Mouse (Mus musculus): Measurements from ENCODE around the gene Pde1b.

Pde1b gene

DNA sequence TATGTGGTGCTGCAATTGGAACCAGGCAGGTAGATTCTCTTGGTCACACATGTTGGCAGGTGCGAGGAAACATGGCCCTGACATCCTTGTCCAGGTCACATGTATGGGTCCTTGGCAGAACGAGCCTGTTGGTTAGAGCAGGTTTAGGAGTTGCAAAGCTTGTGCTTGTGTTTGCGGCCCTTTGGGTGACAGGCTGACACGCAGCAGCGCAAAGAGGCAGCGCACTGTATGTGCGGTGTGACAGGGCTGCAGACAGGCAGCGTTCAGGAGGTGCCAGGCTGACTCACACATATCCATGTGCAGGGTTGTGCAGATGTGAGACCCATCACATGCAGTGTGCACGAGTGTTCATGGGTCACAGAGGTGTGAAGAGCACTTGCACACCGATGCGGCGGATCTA, 826 bp downstream of the Pde1b start:
- no peak for DNase-seq (ENCODE audit: extremely low read depth, low read depth, low spot score)

DNA sequence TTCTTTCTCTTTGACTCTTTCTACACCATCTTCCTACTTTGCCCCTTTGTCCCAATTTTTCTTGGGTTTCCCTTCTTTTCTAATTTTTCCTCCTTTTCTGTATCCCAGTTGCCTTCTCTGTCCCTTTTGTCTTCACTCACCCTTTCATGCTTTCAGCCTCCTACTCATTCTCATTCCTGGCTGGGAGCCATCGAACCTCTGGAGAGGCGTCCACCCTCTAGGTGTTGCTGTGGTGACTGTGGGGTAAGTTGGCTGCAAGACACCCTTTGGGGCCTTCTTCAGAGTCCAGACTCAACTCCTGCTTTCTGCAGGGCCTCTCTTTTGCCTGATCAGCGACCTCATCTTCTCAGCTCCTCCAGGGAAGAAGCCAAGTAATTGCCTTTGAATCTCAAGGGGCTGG, 6.5 kb downstream of the Pde1b start:
- no peak for DNase-seq (ENCODE audit: extremely low read depth, low read depth, low spot score)

DNA sequence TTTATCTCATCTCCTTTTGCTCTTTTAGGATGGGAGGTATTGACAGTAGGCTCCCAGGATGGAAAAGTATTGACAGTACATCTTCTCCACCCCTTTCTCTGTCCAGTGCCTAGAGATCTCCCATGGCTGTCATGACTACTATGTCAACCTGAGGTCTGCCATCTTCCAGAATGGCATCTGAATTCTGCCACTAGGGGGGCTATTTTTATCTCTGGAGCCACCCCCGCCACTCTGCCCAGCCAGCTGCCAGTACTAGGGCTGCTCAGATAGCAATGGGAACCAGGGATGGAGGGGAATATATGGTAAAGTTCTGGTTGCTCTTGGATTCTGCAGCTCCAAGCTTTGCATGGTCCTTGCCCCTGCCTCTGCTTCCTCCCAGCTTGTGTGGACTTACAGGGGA, 8.8 kb downstream of the Pde1b start:
- DNase-seq (ENCODE audit: extremely low read depth, low read depth, low spot score): no peak

DNA sequence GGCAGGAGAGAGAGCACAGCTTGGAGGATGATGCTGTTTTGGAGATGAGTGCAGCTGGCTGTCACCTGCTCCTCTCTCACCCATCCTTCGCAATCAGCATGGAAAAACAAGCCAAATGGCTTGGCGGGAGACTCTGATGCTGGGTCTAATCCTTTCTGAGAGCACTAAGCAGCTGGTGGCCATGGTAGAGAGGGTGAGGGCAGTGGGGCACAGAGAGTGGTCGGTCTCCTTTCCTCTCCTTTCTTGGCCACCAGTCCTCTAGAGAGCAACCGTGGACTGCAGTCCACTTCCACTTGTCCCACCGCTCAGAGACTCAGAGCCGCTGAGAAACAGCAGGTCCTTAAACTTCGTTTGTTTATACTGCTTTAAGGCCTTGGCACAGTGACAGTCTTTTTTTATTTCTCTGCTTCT, 10.8 kb downstream of the Pde1b start:
- no peak for DNase-seq (ENCODE audit: extremely low read depth, low read depth, low spot score)

DNA sequence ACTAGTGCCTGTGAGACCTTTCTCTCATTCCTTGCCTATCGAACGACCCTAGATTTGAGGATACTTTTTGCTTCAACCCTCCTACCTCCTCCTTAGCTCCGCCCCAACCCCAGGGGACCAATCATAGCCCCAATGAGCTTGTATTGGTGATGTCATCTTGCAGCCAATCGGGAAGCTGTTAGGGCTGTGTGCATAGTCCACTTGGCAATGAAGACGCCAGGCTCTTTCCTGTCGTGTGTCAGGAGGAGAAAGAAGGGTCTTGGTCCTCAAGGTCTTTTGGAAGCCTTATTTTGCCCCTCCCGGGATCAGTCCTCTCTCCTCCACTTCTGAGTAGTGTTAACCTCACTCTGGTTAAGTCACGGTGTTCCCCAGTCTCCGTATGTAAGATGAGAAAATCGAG, 11.3 kb downstream of the Pde1b start:
- DNase-seq (ENCODE audit: extremely low read depth, low read depth, low spot score): no peak

DNA sequence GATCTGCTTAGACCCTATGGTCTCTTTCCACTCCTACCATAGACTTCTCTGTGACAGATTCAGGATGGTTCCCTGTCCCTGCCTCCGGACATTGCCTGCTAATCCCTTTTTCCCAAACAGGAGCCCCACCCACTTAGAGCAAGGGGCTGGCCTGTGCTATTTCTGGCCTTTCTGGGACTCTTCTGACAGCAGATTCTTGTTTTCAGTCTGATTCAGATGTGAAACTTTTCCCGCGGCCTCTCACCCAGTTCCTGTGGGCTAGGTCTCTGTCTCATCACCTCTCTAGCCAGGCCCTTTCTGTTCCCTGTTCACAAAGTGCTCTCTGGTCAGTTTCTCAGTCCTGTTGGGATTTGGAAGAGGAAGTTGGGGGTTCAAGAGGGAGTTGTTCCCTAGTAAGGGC, 12.1 kb downstream of the Pde1b start:
- no peak for DNase-seq (ENCODE audit: extremely low read depth, low read depth, low spot score)

DNA sequence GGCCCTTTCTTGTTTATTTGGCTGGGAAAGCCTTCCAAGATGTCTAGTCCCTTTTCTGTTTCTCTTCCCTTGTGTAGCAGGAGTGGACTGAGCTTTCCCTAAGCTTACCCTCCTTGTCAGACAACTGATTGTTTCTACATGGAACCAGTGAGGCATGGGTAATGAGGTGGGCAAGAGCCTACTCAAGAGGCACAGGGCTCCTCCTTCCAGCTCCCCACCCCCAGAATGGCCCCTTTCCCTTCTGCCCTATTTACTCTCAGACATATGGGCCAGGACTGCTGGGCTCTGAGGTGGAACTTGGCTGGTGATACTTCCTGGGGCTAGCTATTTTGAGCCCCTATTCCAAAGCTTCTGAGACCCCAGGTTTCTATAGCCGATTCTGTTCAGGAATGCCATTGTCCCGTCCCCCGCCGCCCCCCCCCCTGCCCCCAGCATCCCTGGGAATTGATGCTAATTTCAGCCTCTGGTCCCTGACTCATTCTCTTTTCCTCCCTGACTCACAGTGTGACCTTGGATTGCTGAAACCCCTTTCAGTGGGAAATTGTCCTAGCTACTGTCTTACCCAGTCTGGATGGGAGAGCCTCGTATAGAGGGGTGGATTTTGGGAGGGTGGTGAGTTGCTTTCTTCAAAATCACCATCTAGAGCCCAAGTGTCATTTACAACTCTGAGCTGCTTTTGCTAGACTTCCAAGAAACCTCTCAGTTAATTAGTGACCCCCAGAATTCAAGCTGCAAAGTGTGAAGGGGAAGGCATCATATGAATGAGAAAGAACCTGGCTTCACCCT, 16.0 kb downstream of the Pde1b start:
- DNase-seq (ENCODE audit: extremely low read depth, low read depth, low spot score): no peak

DNA sequence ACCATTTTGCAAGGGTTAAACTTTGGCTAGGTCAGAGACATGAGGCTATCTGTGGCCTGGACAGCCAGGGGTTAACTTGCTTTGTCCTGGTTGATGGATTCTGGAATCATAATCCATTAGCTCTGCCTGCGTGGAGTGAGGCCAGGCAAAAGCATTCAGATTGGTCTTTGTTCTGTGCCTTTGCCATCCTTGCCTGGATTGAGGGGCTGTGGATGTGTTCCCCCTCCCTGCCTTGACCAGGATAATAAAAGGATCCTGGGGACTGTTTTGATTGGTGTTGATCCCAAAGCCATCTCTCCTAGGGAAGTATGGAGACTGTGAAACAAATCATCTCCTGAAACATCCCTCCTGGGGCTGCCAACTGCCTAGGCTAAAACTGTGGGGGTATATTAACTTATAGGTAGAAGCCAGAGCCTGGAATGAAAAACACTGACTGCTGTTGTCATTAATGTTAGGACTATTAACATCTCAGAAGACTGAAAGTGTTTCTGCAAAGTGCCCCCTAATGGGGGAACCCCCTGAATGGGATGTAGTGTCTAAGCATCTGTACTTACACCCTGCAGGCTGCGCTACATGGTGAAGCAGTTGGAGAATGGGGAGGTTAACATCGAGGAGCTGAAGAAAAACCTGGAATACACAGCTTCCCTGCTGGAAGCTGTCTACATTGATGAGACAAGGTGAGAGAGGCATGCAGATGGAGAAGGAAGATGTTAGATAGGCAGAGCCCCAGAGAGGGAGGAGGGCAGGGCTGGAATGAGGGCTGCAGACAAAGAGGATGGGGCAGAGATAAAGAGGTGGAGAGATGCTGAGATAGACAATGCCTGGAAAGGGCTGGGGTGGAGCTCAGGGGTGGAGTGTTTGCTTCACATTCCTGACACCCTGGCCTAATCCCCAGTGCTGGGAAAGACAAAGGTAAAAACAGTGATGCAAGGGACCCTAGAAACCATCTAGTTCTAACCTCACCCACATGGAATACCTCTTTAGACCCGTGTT, 16.8 kb downstream of the Pde1b start:
- no peak for DNase-seq (ENCODE audit: extremely low read depth, low read depth, low spot score)

DNA sequence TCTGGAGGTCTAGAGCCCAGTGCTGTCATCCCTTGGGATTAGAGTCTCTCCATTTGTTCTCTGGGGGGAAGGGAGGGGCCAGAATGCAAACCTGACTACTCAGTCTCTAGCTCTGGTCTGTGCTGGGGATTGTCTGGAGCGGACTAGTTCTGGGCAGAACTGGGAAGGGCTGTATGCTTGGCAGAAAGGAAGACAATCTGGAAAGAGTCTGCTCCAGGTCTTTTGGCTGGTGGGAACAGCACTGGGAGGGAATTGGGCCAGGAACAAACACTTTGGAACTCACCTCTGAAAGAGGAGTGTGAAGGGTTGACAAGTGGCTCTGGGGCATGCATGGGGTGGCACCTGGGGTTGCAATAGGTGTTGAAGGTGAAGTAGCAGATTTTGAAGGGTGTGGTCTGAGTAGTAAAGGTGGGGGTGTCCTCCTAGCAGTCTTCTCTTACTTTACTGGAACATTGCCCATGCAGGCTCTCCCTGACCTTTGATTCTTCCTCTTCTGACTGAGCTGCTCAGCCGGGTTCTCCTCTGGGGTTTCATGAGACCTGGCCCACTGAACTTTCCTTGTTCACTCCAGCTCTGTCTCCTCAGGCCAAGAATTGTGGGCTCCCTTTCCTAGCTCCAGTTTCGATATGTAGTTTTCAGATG, 19.7 kb downstream of the Pde1b start:
- no peak for DNase-seq (ENCODE audit: extremely low read depth, low read depth, low spot score)

DNA sequence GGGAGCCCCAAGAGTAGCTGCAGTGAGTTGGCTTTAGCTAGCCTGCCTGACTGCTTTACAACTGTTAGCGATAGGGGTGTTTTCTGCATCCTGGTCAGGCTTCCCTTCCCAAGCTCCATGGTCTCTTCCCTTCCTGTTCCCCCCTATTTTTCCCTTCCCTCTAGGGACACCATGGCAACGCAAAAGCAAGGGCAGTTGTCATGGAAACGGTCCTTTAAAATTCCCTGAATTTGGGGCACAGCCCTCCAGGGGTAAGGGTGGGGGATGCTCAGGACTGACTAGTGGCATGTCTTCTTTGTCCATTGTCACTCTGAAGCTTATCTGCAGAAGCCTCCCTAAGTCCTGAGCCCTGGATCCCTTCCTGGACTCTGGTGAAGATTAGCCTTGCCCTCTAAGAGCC, 20.3 kb downstream of the Pde1b start:
- DNase-seq (ENCODE audit: extremely low read depth, low read depth, low spot score): no peak

DNA sequence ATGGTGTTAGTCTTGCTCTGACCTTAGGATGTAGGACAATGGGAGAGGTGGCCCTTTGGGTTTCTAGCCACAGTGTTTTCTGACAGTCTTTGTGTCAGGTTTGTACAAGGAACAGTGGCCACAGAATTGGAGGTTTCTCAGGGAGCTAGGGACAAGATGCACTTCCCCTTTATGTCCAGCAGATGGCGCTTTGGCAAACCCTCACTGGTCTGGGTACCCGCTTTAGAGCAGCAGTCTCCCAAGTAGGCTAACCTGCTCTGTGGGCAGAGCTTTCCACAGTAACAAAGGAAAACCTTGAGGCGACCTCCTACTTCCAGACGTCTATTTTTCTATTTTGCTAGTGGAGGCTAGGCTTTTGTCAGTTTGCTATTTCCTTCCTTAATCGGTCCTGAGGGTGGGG, 27.5 kb downstream of the Pde1b start:
- DNase-seq (ENCODE audit: extremely low read depth, low read depth, low spot score): no peak

DNA sequence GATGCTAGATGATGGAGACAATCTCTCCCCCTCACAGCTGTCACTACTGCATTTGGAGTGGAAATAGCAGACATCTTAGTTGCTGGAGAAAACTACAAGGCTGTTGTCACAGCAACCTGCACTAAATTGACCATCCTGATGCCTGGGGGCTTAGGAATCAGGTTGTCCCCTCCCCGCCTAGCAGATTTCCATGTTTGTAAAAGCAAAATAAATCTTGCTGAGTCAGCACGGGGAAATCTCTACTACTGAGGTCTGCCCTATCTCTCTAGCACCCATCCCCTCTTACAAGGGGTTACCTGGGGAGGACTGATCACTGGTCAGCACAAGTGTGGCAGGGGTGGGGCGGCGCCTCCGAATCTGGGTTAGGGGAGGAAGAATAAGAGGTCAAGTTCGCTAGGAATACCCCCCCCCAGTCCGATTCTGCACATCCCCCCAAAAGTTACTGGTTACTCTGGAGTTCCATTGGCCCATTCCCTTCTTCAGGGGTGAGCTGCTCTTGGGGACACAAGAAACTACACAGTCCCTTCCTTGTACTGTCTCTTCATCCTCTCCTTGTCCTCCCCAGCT, 31.3 kb downstream of the Pde1b start:
- DNase-seq (ENCODE audit: extremely low read depth, low read depth, low spot score): no peak

DNA sequence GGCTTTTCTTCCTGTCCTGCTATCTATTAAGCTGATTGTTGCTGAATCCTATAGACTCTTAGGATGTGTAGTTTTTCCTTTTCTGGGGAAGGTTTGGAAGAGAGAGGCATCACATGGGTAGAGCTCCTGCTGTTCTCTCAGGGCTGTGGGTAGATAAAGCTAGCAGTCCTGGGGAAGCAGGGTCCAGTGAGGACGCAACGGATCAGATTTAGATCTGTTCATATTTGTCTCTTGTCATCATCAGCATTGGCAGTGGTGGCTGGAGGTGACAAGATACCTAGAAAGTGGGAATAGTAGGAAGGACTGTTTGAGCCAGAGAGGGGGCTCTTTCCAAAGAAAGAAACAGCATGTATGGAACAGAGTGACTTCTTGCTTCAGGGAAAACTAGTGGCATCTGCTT, 32.2 kb downstream of the Pde1b start:
- no peak for DNase-seq (ENCODE audit: extremely low read depth, low read depth, low spot score)

DNA sequence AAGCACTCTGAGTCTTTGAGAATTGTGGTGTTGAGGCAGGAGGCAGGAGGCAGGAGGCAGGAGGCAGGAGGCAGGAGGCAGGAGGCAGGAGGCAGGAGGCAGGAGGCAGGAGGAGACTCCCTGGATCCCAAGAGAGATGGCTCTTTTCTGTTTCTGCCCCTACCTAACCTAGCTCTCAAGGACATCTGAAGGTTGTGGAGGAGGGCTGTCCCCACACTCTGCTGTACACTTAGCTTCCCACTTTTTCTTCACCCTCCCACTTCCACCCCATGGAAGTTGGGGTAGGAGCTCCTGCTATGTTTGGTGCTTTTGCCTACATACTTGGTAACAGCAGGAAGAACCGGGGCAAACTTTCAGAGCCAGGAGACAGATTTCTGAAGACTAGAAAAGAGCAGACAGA, 33.0 kb downstream of the Pde1b start:
- DNase-seq (ENCODE audit: extremely low read depth, low read depth, low spot score): no peak

DNA sequence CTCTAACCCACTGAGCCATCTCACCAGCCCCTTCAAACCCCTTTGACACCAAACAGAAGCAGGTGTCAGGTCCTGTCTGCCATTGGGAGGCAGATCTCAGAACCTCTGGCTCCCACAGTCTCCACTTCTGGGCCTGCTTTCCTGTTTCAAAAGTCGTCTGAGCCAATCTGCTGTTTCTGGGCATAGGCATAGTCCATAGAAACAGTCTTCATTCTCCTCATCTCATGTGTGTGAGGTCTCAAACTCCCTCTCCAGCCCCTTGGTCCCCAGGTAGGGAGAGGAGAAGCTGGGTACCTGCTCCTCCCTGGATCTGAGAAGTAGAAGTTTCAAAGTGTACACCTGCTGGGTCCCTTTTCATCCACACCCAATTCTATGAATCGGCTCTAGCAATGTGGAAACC, 33.6 kb downstream of the Pde1b start:
- DNase-seq (ENCODE audit: extremely low read depth, low read depth, low spot score): no peak

DNA sequence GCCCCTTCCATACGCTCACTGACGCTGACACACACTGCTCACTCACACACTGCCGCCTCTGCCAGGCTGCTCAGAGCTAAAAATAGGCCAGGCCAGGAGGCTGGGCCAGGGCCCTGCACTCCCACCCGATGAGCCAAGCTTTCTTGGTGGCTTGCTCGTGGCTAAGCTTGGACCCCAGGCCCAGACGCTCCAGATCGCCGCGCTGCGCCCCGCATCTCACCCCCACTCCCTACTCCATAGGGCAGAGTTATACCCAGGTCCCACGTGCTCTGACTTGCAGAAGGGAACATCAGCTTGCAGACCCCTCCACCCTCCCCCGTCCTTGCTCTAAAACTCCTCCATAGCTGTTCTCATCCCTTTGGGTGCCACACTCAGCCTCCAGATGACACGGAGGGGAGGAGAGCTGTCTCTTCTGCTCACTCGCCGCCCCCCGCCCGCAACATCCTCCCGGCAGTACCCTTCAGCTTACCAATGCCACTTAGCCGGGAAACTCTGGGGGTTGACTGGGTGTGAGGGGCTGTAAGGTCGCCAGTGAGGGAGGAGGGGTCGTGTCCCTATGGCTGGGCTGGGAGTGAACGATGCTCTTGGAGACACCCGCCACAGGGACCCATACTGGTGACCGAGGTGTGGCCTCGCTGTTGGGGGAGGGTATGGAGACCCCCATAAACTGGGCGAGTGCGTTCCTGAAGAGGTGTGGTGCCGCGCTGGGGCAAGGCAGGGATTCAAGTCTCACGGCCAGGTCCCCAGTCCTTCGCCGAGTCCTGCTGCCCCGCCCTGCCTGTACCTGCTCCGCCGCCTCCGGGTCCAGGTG, 34.4 kb downstream of the Pde1b start:
- DNase-seq (ENCODE audit: extremely low read depth, low read depth, low spot score): no peak

DNA sequence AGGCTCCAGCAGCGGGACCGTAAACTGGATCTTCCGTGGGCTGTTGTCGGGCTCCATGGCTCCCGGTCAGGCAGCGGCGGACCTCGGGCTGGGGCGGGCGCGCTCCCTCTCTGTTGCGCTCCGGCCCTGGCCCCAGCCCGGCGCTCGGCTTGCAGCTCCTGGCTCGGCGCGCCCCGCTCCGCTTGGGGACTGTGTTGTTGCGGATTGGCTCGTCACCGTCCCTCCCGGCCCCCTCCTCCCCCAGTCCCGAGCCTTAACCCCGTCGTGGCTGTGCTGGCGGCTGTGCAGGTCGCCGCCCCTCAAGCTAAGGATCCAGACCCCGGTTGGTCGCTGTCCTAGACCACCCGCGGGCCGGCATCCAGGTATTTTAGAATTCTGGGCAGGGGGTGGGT, 35.0 kb downstream of the Pde1b start, which contains the start of gene Ppp1r1a:
Ppp1r1a (minus strand) TSS at position 182 of the 392 bp plus-strand sequence.
- DNase-seq (ENCODE audit: extremely low read depth, low read depth, low spot score): no peak

DNA sequence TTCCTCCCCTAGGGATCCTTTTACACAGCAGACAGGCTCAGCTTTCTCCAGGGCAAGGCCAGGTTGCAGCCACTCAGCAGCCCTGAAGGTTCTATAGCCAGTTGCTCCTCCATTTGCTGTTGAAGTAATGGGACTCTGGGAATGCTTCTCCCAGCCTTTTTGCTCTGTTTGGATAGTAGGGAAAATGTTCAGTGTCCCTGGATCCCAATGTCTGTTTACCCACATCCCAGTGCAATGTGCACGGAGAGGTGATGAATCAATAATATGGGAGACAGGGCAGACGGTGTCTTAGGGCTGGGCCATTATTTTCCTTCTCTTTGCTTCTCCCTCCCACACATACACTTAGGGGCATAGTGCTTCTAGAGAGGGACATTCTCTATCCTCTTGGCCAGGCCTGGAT, 36.4 kb downstream of the Pde1b start:
- DNase-seq (ENCODE audit: extremely low read depth, low read depth, low spot score): no peak

DNA sequence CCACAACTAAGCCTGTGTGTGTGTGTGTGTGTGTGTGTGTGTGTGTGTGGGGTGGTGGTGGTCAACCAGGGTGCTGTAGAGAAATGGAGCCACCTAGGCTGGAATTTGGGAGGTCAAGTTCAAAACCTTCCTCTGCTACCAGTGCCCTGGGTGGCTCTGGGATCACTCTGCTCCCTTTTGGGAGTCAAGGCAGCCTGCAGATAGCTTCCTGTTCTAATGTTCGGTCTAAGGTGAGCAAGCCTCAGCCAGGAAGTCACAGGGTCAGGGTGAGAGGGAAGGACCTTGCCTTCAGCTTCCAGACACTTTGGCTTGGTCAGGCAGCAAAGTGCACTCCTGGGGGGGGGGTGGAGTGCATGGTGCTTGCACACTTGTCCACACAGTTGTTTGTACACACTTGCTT, 37.8 kb downstream of the Pde1b start:
- no peak for DNase-seq (ENCODE audit: extremely low read depth, low read depth, low spot score)

DNA sequence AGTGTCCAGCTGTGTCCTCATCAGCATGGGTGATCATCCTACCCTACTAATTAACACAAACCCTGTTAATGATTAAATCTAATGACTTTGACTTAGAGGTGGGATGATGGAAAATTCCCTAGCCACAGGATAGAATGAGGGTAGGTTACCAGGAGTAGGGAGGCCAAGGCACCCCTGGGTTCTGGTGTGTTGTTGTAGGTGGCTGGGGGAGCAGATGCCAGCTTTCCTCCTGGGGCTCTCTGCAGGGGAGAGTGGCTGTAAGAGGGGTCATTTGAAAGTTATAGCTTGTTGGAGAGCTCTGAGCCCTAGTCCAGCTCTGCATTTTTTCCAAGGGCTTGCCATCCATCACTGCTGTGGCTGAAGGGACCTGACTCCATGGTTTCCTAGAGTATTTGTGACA, 39.7 kb downstream of the Pde1b start:
- DNase-seq (ENCODE audit: extremely low read depth, low read depth, low spot score): no peak

Data from fat pad, adult 2 months (tissue).